Mouse (Mus musculus) ovary, postnatal 14 days (tissue): ENCODE data around the gene Cldn14.
A peak's percentile ranks its signal among the peaks of the same experiment; 100 is the strongest.
"Not testable (repeated sequence)": the region's sequence is repeated elsewhere in the genome, so short reads cannot be mapped to it uniquely, and the experiment has no call there.

Experiments
- DNase-seq: peaks from one replicate; pipeline ENCODE4 v3.0.0; 2022; ENCODE audit warnings: low spot score

The Cldn14 gene

GRCm38 (mm10) chr16:94008737-94009136, at the start of gene Cldn14:
Cldn14 (minus strand) TSS chr16:94008837.
- no peak for DNase-seq

DNA sequence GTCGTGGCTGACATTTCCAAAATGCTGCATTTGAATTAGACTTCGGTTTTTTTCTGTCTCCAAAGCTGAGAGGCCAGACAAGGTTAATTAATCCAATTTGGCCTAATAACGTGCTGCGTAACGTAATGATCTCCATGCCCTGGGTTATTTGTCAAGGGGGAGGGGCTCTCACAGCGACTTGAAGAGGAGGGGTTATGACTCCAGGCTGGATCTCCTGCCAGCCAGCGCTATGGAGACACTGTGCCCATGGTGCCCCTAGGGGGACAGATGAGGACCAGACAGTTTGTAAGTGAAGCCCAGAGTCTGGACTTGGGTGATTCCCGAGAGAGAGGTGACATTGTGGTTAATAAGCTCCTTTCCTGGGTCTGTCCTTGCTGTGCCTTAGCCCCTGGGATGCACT, 46.9 kb upstream of the Cldn14 start:
- DNase-seq = no peak

DNA sequence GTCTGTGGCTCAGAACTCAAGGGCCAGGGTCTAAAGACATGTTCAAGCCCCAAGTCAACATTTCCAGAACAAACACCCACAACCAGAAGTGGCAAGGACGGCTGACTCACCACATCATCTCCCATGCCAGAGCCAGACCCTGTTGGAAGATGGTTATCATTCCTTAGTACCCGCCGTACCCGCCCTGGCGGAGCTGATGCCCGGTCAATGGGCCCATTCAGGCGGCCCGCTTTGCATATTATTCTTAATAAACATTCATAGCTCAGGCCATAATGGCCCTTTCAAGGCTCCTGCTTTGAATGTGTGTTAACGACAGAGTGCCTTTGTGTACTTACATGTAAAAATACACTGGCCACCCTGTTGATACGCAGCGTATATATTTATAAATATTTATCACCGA, 46.5 kb upstream of the Cldn14 start:
- DNase-seq = no peak

DNA sequence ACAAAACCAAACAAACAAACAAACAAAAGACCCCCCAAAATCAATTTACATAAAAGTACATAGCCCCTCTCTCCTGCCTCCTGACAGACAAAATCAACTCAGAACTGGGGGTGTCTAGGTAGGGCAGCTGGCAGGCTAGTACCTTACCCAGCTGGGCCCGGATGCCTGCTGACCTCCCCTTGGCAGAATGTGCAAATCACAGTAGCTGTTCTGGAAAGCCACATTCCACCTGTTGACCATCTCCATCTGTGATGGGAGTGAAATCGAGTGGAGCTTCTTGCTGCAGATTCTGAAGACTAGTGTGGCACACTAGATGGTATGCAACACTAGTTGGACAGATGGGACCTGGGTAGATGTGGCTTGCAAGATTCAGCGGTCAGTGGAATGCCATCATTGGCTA, 41.7 kb upstream of the Cldn14 start:
- no peak for DNase-seq

GRCm38 (mm10) chr16:94044996-94045395, 36.4 kb upstream of the Cldn14 start:
- DNase-seq = no peak

- no peak for DNase-seq
Observed at GRCm38 (mm10) chr16:94043797-94044196, 35.2 kb upstream of the Cldn14 start.

- DNase-seq = no peak
Observed at GRCm38 (mm10) chr16:94041065-94041712, 32.6 kb upstream of the Cldn14 start.

DNA sequence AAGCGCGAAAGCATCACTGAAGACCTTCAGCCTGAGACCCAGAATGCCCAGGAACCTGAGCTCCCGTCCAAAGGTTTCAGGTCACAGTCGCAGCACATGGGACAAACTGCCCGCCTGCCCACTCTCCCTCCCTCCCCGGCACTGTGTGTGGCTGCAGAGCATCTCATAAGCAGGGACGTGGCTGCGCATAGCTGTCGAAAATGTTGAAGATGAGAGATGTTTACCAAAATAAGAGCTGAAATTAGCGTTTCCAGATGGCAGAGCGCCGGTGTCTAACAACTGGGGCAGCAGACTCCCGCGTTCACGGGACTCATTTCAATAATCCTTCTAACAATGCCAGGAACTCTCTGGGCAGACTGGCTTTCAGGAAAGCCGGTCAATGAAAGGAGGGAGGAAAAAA, 31.8 kb upstream of the Cldn14 start:
- no peak for DNase-seq

DNA sequence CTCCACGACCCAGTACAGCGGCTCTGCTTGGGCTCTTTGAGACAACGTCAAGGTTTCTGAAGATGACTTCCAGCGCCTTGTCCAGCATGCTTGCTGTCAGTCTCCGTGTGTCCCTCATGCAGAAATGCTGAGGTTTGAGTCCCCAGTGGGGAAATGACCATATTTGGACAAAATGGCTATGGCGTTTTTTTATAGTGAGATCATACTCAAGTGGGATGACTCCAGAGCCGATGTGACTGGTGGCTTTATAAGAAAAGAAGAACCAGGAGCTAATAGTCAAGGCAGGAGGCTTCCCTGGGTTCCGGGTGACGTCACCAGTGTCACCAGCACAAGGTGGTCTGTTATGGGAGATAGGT, 30.3 kb upstream of the Cldn14 start:
- DNase-seq = no peak

DNA sequence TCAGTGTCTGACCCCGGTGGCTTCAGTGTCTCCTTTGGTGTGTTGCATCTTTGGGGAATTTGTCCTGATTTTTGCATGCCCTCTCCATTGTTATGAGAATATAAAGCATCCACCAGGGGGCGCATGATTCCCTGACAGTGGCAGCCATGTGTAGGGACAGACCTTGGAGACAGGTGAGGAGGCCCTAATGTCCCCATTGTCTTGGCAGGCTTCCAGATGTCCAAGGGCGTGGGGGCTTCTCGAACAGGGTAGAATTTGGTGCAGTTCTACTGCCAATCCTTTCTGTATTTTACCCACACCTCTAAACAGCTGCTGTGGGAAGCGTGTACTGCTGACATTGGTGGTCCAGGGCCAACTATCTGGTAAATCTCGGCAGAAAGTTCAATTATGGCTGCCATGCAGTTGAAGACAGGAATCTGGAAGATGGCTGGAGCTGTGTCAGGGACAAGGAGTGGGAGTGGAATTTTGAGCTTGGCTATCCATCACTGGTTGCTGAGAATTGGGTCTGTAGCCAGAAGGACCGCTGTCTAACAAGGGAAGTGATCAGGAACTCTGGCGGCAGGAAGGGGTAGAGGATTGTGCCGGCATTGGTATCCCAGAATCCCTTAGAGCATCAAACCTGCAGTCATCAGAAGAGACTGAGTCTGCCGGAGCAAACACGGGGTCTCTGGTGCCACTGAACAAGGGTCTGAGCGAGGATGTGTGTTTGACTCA, 29.8 kb upstream of the Cldn14 start:
- DNase-seq = peak; percentile 42

GRCm38 (mm10) chr16:94037280-94037679, 28.6 kb upstream of the Cldn14 start:
- DNase-seq = no peak

- DNase-seq = no peak
Observed at GRCm38 (mm10) chr16:94034152-94034551, 25.5 kb upstream of the Cldn14 start.

GRCm38 (mm10) chr16:94032270-94032669, 23.6 kb upstream of the Cldn14 start:
- no peak for DNase-seq

DNA sequence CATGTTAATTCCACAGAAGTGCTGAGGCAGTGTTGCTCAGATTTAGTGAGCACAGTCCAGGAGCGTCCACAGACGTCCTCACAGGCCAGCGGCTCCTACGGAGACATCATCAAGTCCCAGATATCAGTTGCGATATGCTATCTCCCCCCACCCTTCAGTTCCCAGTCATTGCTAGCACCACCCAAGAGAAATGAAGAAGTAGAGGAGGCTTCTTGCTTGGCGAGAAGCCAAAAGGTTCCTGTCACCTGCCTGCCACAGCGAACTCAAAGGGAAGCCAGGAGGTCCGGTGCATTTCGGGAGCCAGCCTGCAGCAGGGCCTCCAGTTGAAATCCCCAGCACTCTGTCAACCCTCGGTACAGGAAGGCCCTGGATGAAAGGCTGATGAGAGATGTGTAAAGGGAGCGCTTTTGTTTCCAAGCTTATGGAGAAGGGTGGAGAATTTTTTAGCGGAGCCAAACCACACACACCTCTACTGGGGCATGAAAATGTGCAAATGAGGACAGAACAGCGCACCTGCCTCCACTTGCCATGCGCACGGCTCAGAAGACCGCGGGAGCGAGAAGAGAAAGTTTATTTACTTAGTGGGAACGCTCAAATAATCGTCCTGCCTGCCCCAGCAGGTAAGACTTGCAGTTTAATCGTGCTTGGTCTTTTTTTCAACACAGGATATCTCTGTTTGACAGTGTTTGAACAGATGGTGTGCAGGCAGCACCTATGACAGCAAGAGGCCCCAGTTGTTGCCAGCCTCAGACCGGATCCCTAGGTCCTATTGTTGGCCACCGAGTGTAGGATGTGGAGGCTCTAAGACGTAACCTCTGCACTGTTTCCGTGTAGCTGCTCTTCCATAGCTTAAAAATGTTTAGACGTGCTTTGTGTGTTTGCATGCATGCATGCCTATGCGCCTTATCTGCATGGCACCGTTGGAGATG, 15.0 kb upstream of the Cldn14 start:
- DNase-seq = no peak

- not testable (repeated sequence) for DNase-seq
Observed at GRCm38 (mm10) chr16:94019725-94020124, 11.1 kb upstream of the Cldn14 start.

- no peak for DNase-seq
Observed at GRCm38 (mm10) chr16:94017953-94018352, 9.3 kb upstream of the Cldn14 start.

DNA sequence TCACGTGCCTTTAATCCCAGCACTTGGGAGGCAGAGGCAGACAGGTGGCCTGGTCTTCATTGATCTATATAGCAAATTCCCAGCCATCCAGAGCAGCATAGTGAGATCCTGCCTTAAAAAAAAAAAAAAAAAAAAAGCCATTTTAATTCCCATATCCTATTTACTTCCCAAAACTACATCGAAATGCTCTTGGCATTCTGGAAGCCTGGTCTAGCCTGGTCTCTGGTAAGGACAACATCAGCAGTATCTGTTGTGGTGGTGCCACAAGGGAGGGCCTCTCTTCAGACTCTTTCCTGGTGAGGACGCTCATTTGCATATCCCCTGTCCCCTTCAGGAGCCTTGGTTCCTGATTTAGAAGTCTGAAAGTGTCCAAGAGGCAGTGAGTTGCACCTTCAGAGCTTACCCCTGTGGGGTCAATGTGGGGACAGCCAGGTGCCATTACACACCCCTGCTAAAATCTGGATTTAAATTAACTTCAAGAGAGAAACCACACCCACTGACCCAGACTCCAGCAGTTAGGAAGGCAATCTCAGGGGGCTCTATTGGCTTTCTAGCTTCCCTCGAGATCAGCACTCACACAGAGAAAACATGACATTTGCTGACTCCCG, 6.0 kb upstream of the Cldn14 start:
- no peak for DNase-seq

DNA sequence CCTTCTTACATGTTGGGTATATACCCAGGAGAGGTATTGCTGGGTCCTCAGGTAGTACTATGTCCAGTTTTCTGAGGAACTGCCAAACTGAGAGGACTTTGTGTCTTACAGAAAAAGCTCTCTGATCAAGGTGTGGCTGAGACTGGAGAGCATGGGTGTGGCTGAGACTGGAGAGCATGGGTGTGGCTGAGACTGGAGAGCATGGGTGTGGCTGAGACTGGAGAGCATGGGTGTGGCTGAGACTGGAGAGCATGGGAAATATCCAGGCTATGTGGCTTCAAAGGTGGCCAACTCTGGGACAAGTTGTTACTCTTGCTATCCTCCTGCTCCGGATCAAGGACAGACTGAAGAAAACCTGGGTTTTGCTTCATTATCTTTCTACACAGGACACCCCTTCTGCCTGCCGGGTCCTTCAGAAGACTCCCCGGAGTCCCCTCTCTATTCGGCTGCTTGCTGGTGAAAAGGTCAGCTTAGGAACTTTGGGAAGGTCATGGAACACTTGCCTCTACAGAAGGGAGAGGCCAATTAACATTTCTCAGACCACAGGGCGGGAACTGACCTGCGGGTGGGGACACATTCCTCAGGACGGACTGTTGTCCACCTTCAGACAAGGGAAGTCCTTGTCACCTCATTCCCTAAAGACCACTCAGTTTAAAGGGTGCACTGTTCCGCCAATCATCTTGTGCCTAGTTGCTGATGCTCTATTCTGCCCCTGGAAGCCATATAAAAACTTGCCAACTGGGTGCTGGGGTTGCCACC, 4.9 kb upstream of the Cldn14 start:
- DNase-seq = not testable (repeated sequence)

GRCm38 (mm10) chr16:94011224-94011623, 2.6 kb upstream of the Cldn14 start:
- DNase-seq = no peak

DNA sequence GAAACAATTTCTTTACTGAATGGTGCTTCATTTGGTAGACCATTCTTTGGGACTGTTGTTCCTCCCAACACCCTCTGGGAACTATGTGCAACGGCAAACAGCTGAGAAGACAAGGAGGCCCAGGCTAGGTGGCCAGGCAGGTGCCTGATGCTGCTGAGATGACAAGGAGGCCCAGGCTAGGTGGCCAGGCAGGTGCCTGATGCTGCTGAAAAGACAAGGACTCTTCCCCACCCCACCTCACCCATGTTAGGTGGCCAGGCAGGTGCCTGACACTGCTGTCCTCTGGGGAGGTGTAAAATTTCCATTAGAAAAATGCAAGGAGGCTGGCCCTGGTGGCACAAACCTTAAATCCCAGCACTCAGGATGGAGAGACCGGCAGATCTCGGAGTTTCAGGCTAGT, 2.0 kb upstream of the Cldn14 start:
- no peak for DNase-seq

DNA sequence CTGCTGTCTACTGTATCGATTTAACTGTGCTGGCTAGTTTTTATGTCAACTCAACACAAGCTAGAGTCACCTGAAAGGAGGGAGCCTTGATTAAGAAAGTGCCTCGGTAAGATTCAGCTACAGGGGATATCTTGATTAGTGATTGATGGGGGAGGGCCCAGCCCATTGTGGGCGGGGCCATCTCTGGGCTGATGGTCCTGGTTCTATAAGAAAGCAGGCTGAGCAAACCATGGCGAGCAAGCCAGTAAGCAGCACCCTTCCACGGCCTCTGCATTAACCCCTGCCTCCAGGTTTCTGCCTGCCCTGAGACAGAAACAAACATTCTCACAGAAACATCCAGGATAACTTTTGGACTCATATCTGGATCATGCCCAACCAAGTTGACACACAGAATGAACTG, 1.5 kb upstream of the Cldn14 start:
- DNase-seq = no peak

- no peak for DNase-seq
Observed at GRCm38 (mm10) chr16:94009356-94009755, 719 bp upstream of the Cldn14 start.
